Mouse (Mus musculus) stomach, postnatal 0 days (tissue): ENCODE measurements at regions not wholly inside any gene's neighbourhood (a gene's known extent, or its start where the extent isn't known, plus 50 kb on each side); places are given as distances from the start of the nearest gene placed in this dataset.

Experiments
- ATAC-seq: fragments of 200-750 bp; cut with Nextera tagmentation; 2 replicates; pipeline ENCODE4 v1.8.0; 2017; ENCODE audit not compliant: low FRiP score, low TSS enrichment
- DNase-seq: peaks from one replicate; pipeline ENCODE4 v3.0.0-alpha.2; 2016; ENCODE audit warnings: low spot score
- H3K27ac ChIP-seq: fragments of 300-500 bp; sonication (generic); replicated peaks from 2 replicates; pipeline ENCODE4 v1.5.1; 2014; ENCODE audit warnings: mild to moderate bottlenecking, control low read depth
- H3K27me3 ChIP-seq: fragments of 300-500 bp; sonication (generic); 2 replicates; pipeline ENCODE4 v1.6.1; 2014; ENCODE audit warnings: low read length; ENCODE audit not compliant: control insufficient read depth, insufficient read depth
- H3K36me3 ChIP-seq: fragments of 300-500 bp; sonication (generic); 2 replicates; pipeline ENCODE4 v1.6.1; 2014; ENCODE audit warnings: low read length, mixed read lengths; ENCODE audit not compliant: control insufficient read depth, insufficient read depth
- H3K4me1 ChIP-seq: fragments of 300-500 bp; sonication (generic); replicated peaks from 2 replicates; pipeline ENCODE4 v1.6.1; 2014; ENCODE audit warnings: antibody characterized with exemption; ENCODE audit not compliant: control insufficient read depth, insufficient read depth
- H3K4me2 ChIP-seq: fragments of 300-500 bp; sonication (generic); replicated peaks from 2 replicates; pipeline ENCODE4 v1.6.1; 2014; ENCODE audit warnings: low read depth, mild to moderate bottlenecking, control low read depth, moderate library complexity
- H3K4me3 ChIP-seq: fragments of 300-500 bp; sonication (generic); 2 replicates; pipeline ENCODE4 v1.5.1; 2014; ENCODE audit warnings: low read depth, low read length, control low read depth
- H3K9ac ChIP-seq: fragments of 300-500 bp; sonication (generic); 2 replicates; pipeline ENCODE4 v1.6.1; 2014; ENCODE audit warnings: mild to moderate bottlenecking, low read length, control low read depth, mixed read lengths
- H3K9me3 ChIP-seq: fragments of 300-500 bp; sonication (generic); 2 replicates; pipeline ENCODE4 v1.6.1; 2016; ENCODE audit warnings: low read length; ENCODE audit not compliant: control insufficient read depth
- CTCF ChIP-seq: IDR thresholded peaks from 2 replicates; pipeline ENCODE4 v1.5.1; 2016; ENCODE audit warnings: antibody characterized with exemption, low read depth, mild to moderate bottlenecking, moderate library complexity
- EP300 ChIP-seq: optimal IDR thresholded peaks from 2 replicates; pipeline ENCODE3; 2016; ENCODE audit warnings: antibody characterized with exemption
- WGBS: fragments of 180-500 bp; shearing (Covaris S2); extraction: QIAGEN DNeasy Blood & Tissue Kit; methylation state at CpG from one replicate; pipeline ENCODE4 v1.1.7; 2014; 5-methylcytosine and 5-hydroxymethylcytosine counted together

DNA sequence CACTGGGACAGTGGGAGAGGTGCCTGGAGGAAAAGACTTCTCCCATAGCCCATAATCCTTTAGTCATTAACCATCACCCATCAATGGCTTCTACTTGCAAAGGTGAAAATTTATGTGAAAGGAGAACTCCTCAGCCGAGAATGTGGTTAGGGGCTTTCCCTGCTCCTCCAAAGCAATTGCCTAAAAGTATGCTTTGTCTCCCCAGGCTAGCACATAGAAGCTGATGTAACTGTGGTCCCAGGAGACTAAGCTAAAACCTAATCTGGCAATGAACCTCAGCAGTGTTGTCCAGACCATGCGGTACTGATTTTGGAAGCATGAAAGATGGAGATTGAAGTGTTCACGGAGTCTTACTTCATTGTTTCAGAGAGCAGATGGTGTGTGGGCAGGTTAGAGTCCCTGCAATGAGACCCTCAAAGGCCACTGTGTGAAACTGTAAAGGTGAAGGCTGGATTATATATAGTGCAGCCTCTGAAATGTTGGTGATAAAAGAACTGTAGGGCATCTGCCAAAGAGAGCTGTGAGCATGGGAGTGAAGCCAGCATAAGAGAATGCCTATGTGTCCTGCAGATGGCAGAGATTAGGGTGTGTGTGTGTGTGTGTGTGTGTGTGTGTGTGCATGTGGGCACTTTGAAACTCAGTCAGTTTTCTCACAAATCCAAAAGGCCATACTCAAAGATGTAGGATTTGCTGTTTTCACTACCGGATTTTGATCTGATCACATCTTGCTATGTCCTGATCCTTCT is 289.6 kb upstream of the Fermt1 start:
- Histone ChIP-seq H3K4me2 (no peak overlapping the region), H3K4me1 (no peaks in the 10 kb centered on the region), H3K36me3 (no peaks in the 10 kb centered on the region), H3K4me3 (no peak overlapping the region), H3K9ac (no peak overlapping the region), H3K27ac (no peak overlapping the region), H3K9me3 (no peaks in the 10 kb centered on the region), H3K27me3 (no peaks in the 10 kb centered on the region)
- WGBS = 74% methylated on average over 4 of the region's 4 CpGs
- TF ChIP-seq CTCF (no peak), EP300 (no peak)
- DNase-seq (no peak), ATAC-seq (no peak)

DNA sequence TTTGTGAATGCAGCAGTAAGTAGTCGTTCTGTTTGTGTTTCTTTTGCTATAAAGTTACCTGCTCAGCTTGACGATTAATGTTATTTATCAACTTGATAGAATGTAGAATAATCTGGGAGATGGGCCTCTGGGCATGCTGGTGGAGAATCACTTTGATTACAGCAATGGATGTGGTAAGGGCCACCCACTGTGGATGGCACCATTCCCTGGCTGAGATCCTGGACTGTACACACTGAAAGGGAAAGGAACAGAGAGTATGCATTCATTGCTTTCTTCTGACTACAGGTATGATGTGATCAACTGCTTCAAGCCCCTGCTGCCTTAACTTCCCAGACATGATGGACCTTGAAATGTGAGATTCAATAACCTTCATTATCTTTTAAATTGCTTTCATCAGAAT is 299.8 kb upstream of the Bmp2 start:
- Histone ChIP-seq H3K27ac (no peak overlapping the region), H3K27me3 (no peaks in the 10 kb centered on the region), H3K4me3 (no peak overlapping the region), H3K36me3 (no peaks in the 10 kb centered on the region), H3K9me3 (no peaks in the 10 kb centered on the region), H3K9ac (no peak overlapping the region), H3K4me1 (no peaks in the 10 kb centered on the region), H3K4me2 (no peak overlapping the region)
- DNase-seq = no peak
- TF ChIP-seq CTCF (no peak), EP300 (no peak)
- 62% methylated on average over 2 of the region's 2 CpGs for WGBS
- ATAC-seq = no peak

DNA sequence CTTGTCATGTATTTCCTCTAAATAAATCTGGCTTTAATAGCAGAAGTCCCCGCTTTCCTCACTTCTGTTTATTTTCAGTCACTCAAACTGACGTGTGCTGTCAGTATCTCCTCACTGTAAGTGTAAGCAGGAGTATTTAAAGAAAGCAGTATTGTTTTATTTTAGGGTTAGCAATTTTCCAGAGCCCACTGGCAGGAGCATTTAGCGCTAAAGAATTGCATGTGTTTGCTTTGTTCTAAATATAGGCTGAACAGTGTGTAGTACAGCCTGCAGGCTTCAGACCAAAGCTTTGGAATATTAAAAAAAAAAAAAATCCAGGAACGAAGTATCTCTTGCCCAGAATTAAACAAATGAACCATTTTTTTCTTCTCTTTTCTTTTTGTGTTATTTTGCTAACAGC is 277.5 kb upstream of the Bmp2 start:
- H3K9ac ChIP-seq = no peak overlapping the region
- no peak overlapping the region for H3K4me3 ChIP-seq
- no peak overlapping the region for H3K27ac ChIP-seq
- no peaks in the 10 kb centered on the region for H3K27me3 ChIP-seq
- ATAC-seq (no peak), DNase-seq (no peak)
- TF ChIP-seq EP300 (no peak), CTCF (no peak)
- no peaks in the 10 kb centered on the region for H3K36me3 ChIP-seq
- WGBS = 16% methylated on average over 4 of the region's 4 CpGs
- no peaks in the 10 kb centered on the region for H3K9me3 ChIP-seq
- H3K4me1 ChIP-seq = no peaks in the 10 kb centered on the region
- no peak overlapping the region for H3K4me2 ChIP-seq

DNA sequence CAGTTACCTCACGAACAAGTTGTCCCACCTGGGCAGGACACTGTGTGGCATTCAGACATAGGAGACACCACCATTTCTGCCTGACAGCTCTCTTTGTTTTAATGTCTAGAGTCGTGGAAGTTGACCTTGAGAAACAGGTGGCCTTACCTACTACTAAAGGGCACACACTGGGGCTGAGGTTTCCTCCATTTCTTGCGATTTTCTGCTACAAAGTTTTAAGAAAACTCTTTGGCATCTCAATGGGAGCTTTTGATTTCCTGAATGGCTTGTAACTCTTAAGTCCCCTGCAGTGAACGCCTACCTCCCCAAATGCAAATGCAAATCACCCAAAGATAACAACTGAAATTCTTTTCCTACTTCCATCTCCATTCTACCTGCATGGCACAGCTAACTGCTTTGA is 273.4 kb upstream of the Bmp2 start:
- 70% methylated on average over 4 of the region's 4 CpGs for WGBS
- H3K36me3 ChIP-seq = no peaks in the 10 kb centered on the region
- no peak overlapping the region for H3K9ac ChIP-seq
- ATAC-seq (no peak), DNase-seq (no peak)
- H3K9me3 ChIP-seq = no peaks in the 10 kb centered on the region
- H3K4me3 ChIP-seq = no peak overlapping the region
- H3K4me2 ChIP-seq = no peak overlapping the region
- H3K27ac ChIP-seq = no peak overlapping the region
- no peaks in the 10 kb centered on the region for H3K27me3 ChIP-seq
- no peak for TF ChIP-seq EP300
- TF ChIP-seq CTCF = no peak
- H3K4me1 ChIP-seq = no peaks in the 10 kb centered on the region

DNA sequence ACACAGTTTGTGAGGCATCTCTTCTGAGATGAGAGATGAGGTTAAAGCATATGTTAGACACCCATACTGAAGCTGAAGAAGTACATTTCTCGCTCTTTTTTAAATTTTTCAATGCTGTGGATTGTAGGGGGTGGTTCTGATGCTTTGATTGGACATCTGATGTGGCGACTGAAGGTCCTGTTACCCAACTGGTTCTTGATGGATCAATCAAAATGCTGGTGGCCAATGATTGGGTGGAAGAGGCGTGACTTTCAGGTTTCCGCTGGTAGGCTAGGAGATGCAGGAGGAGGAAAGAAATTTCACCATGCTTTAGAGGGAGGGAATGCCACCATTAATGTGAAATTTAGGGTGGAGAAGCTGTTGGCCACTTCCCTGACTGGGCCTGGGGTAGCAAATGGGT is 272.7 kb upstream of the Bmp2 start:
- DNase-seq (no peak), ATAC-seq (no peak)
- H3K36me3 ChIP-seq = no peaks in the 10 kb centered on the region
- no peaks in the 10 kb centered on the region for H3K27me3 ChIP-seq
- H3K4me2 ChIP-seq = no peak overlapping the region
- 89% methylated on average over 4 of the region's 4 CpGs for WGBS
- H3K9me3 ChIP-seq = no peaks in the 10 kb centered on the region
- TF ChIP-seq EP300 (no peak), CTCF (no peak)
- no peak overlapping the region for H3K27ac ChIP-seq
- H3K9ac ChIP-seq = no peak overlapping the region
- no peak overlapping the region for H3K4me3 ChIP-seq
- H3K4me1 ChIP-seq = no peaks in the 10 kb centered on the region

DNA sequence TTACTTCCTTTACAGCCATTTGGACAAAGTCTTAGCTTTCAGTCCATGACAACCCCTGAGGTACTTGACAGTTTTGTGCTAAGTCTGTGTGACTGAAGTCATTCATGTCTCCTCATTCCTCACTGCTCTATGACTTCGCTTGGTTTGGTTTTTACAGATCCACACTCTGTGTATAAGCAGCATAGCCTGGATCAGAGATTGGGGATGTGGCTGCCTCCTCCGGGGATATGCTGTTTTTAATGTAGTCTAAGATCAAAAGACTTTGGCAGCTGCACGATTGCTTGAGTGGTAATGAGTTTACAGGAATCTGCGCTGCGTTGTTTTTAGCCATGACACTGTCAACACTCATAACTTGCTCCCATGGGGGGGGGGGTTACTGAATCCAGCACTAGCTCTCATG is 269.3 kb upstream of the Bmp2 start:
- H3K27ac ChIP-seq = no peak overlapping the region
- no peak overlapping the region for H3K9ac ChIP-seq
- no peak overlapping the region for H3K4me2 ChIP-seq
- H3K36me3 ChIP-seq = no peaks in the 10 kb centered on the region
- DNase-seq (no peak), ATAC-seq (no peak)
- no peaks in the 10 kb centered on the region for H3K4me1 ChIP-seq
- H3K4me3 ChIP-seq = no peak overlapping the region
- H3K9me3 ChIP-seq = no peaks in the 10 kb centered on the region
- WGBS = 67% methylated on average over 5 of the region's 5 CpGs
- H3K27me3 ChIP-seq = no peaks in the 10 kb centered on the region
- TF ChIP-seq EP300 (no peak), CTCF (no peak)
